Mouse (Mus musculus) cerebellum, adult 2 months (tissue): ENCODE results near the gene Tenm2. TPM values are rescaled to one million over a fixed set of nuclear protein-coding genes. Genes with fewer than 3 reads are reported as not detected.

Experiments used
- DNase-seq, 2 experiments: peaks; one replicate each; pipeline ENCODE4 v3.0.0; 2021
- H3K27ac ChIP-seq: fragments of 200-500 bp; 2 replicates; pipeline ENCODE4 v1.5.1; 2012; ENCODE audit warnings: low read length, control low read depth, inconsistent platforms; ENCODE audit not compliant: insufficient read depth
- H3K27me3 ChIP-seq: fragments of 200-500 bp; 2 replicates; pipeline ENCODE4 v1.6.1; 2012; ENCODE audit warnings: inconsistent platforms, mild to moderate bottlenecking, low read length, moderate library complexity; ENCODE audit not compliant: control insufficient read depth, insufficient read depth
- H3K4me1 ChIP-seq: fragments of 200-500 bp; 2 replicates; pipeline ENCODE4 v1.6.1; 2011; ENCODE audit warnings: low read length; ENCODE audit not compliant: control insufficient read depth, insufficient read depth
- H3K4me3 ChIP-seq: fragments of 200-500 bp; replicated peaks from 2 replicates; pipeline ENCODE3; 2011; ENCODE audit warnings: mild to moderate bottlenecking, low read depth, low read length, control low read depth; ENCODE audit not compliant: insufficient read depth
- CTCF ChIP-seq: fragments of 200-500 bp; IDR thresholded peaks from 2 replicates; pipeline ENCODE4 v1.5.1; 2011; ENCODE audit warnings: low read depth, mild to moderate bottlenecking, control low read depth, low read length, moderate library complexity, borderline replicate concordance; ENCODE audit not compliant: insufficient read depth
- POLR2A ChIP-seq: fragments of 200-500 bp; IDR thresholded peaks from 2 replicates; pipeline ENCODE4 v1.6.1; 2011; ENCODE audit warnings: low read length, control low read depth, borderline replicate concordance; ENCODE audit not compliant: insufficient read depth
- WGBS: fragments of 180-500 bp; shearing (Covaris S2); methylation state at CpG from one replicate; pipeline ENCODE4 v1.1.7; 2018; 5-methylcytosine and 5-hydroxymethylcytosine counted together
- polyA plus RNA-seq: library from polyadenylated mRNA; depleted of rRNA; stranded (reverse); fragments of >200 nt; gene quantifications from 2 replicates; pipeline ENCODE4 v1.2.3, GENCODE M21; 2012

The Tenm2 gene
- polyA plus RNA-seq, 1 experiment, result 9.1 TPM

DNA sequence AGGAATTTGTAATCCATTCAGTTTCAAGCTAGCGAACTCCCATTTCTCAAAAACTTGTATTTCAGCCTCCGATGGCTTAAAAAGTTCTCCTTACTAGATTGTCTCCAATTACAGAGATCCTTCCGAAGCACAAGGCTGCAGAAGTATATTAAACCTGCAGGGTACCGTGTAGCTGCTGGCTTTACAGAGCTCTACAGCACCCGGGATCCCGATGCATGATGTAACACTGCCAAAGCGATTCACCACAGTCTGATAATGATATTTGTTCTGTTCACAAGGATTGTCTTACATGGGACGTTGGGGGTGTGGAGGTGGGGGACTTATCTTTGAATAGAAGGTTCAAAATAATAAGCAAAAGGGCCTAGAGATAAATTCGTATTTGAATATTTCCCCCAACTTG, 564.6 kb downstream of the Tenm2 start:
- TF ChIP-seq POLR2A, result no peak
- TF ChIP-seq CTCF, result no peak
- no peak for DNase-seq
- H3K27ac ChIP-seq, result no peak overlapping the region
- no peak overlapping the region for H3K4me3 ChIP-seq
- WGBS, result 92% methylated on average over 9 of the region's 9 CpGs
- H3K27me3 ChIP-seq, result no peaks in the 10 kb centered on the region
- no peaks in the 10 kb centered on the region for H3K4me1 ChIP-seq

DNA sequence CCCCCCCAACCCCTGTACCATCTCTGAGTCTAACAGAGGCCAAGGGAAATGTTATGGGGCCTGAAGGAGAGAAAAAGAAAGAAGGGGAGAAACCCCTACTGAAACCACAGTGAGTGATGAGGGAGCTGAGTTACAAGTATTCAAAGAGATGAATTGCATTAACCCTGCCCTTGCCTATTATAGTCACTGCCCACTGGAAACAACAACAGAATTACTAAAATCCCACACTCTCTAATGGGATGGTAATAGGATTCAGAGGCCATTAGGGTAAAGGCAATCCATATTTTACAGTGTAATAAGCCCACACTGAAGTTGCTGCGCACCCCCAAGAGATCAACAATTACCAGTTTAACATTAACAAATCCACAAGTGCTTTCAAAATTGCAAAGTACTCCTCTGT, 571.7 kb downstream of the Tenm2 start:
- DNase-seq, result no peak
- WGBS, result 94% methylated on average over 1 of the region's 1 CpGs
- Histone ChIP-seq H3K4me3 (no peak overlapping the region), H3K27ac (no peak overlapping the region), H3K4me1 (no peaks in the 10 kb centered on the region), H3K27me3 (no peaks in the 10 kb centered on the region)
- TF ChIP-seq POLR2A (no peak), CTCF (no peak)

DNA sequence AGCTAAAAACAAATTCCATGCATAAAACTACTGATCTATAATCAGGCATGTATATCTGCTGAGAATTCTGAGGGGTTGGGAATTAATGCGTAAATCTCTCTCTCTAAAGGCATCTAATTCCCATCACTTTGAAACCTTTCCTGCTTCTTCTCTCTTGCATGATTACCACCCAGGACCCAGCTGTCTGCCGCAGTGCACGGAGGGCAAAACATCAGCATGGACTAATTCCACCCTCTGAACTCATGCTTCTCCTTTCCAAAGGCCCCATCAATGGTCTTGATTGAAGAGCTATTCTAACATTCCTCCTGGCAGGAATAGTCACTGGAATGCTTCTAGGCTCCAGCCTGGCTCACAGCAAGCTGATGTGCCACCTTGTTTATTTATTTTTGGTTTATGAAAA, 572.2 kb downstream of the Tenm2 start:
- no peak overlapping the region for H3K27ac ChIP-seq
- TF ChIP-seq CTCF (no peak), POLR2A (no peak)
- 90% methylated on average over 3 of the region's 3 CpGs for WGBS
- no peaks in the 10 kb centered on the region for H3K27me3 ChIP-seq
- no peak for DNase-seq
- no peak overlapping the region for H3K4me3 ChIP-seq
- H3K4me1 ChIP-seq, result no peaks in the 10 kb centered on the region

DNA sequence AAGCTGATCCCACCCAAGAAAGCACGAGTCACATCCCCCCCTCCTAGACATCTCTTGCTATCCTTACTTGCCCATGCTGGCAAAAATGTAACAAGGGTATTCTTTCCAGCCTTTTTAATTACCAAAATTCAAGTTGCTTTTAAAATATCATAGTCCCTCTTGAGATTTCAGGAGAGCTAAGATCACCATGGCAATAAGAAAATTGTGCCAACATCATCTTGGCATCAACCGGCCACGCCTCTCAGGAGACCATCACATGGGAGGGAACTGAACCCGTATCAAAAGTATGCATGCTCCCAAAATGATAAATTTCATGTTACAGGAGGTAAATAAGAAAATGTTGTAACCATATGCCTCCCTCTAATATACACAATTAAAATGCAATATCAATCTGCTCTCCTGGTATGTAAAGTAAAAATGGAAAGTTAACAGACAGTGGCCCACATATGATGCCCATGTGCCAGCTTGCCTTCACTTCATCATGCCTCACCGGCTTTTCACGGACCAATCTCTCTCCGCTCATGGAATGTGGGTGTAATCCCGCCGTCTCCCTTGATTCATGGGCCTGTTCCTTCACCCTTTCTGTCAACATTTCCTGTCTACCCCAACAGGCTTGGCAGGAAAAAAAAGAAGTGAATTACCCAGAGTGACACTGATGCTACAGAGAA, 582.0 kb downstream of the Tenm2 start:
- H3K4me3 ChIP-seq, result no peak overlapping the region
- TF ChIP-seq CTCF (no peak), POLR2A (no peak)
- H3K4me1 ChIP-seq, result no peaks in the 10 kb centered on the region
- H3K27ac ChIP-seq, result no peak overlapping the region
- 59% methylated on average over 9 of the region's 9 CpGs for WGBS
- no peaks in the 10 kb centered on the region for H3K27me3 ChIP-seq
- no peak for DNase-seq

DNA sequence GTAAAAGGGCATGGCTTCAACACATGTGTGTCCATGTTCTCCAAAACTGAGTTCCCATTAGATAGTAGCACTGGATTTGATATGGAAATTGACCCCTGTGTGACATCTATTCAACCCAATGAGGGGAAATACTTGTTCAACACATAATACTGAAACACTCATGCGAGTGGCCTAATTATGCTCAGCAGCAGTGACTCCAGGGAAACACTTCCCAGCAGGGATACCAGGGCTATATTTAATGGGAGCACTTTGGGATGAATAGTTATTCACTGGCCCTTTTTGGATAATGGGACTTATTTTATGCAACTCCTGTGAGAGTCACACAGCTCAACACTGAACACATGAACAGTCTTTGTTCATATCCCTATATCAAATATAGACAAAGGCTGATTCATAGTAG, 588.6 kb downstream of the Tenm2 start:
- 84% methylated on average over 1 of the region's 1 CpGs for WGBS
- DNase-seq, result no peak
- H3K27ac ChIP-seq, result no peak overlapping the region
- H3K4me1 ChIP-seq, result no peaks in the 10 kb centered on the region
- no peak for TF ChIP-seq CTCF
- no peak for TF ChIP-seq POLR2A
- H3K27me3 ChIP-seq, result no peaks in the 10 kb centered on the region
- no peak overlapping the region for H3K4me3 ChIP-seq

DNA sequence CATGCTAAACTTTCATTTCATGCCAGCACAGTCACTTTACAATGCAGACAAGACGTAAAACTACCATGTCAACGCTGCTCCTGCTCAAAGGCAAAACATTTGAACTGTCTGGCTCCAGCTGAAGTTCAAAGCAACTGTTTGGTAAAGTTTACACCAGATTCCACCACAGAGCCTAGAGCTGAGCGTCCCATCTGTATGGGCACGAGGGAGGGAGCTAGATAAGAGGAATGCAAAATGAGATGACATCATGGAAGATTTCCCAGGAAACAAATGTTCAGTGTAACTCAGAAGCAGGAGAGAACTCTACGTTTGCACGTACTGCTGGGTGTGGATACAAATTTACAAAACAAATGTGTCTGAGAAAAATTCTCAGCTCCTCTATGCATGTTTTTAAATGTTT, 600.7 kb downstream of the Tenm2 start:
- no peaks in the 10 kb centered on the region for H3K4me1 ChIP-seq
- H3K4me3 ChIP-seq, result no peak overlapping the region
- H3K27ac ChIP-seq, result no peak overlapping the region
- TF ChIP-seq POLR2A, result no peak
- TF ChIP-seq CTCF, result no peak
- WGBS, result 63% methylated on average over 6 of the region's 6 CpGs
- DNase-seq, result no peak
- no peaks in the 10 kb centered on the region; the same call in 1 of the 2 replicates for H3K27me3 ChIP-seq

DNA sequence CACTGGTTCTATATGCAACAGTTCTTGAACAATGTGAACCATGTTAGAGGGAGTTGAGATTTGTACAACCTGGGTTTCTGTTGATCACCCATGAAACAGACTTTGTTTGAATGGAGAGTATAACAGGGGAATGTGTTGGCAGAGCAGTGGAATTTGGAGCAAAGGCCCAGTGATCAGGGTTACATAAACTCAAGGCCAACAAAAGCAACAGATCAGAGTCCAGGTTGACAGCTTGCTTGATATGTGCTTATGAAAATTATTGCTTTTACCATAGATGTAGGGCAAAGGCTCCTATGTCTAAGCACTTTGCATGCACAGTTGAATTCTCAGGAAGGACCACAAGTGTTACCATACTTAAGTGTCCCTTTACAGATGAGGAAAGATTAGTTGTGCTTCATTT, 603.6 kb downstream of the Tenm2 start:
- TF ChIP-seq POLR2A, result no peak
- no peak for TF ChIP-seq CTCF
- no peak for DNase-seq
- no peaks in the 10 kb centered on the region; the same call in 1 of the 2 replicates for H3K27me3 ChIP-seq
- no peak overlapping the region for H3K4me3 ChIP-seq
- no peaks in the 10 kb centered on the region for H3K4me1 ChIP-seq
- no peak overlapping the region for H3K27ac ChIP-seq

DNA sequence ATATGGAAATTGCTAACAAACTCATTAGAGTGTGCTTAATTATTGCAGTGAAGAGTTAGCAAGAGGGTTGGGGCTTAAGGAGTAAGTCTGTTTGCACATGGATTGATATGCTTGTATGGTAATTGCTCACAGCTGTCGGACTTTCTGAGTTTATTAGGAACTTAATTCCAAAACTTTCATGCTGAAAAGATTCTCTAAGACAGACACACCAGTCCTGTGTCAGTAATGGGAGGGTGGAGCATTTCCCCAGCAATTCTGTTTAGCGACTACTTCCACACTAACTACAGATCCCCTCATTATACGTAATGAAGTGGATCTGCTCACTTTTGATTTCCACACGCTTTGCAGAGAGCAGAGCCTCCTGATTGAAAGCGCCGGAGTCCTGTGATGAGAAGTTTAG, 622.0 kb downstream of the Tenm2 start:
- H3K27ac ChIP-seq, result no peak overlapping the region
- TF ChIP-seq POLR2A (no peak), CTCF (no peak)
- H3K4me3 ChIP-seq, result no peak overlapping the region
- H3K27me3 ChIP-seq, result no peaks in the 10 kb centered on the region
- no peak for DNase-seq
- H3K4me1 ChIP-seq, result no peaks in the 10 kb centered on the region
- WGBS, result 85% methylated on average over 6 of the region's 6 CpGs

DNA sequence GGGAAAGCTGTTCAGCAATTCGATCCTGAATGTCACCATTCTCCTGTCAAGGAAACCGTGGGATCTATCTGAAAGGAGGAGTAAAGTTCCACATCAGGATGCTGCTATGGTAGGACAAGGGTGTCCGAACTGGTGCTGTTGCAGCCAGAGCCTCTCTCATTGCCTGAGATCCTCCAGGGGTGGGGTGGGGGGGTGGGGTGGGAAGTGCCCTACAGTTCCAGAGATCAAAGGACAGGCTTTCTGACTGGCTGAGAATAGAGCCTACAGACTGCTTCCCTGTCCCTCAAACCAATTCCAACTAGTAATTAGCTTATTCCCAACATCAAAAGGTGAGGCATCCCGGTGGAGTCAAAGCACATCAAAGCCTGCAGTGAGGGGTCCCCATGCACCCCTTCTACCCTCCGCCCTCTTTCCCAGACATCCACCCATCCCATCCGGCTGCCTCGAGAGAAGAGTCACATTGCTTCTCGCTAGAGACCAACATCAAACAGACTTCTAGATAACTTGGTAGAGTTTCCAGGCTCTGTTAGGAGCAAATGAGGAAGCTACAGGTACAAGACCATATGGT, 630.9 kb downstream of the Tenm2 start:
- Histone ChIP-seq H3K4me3 (no peak overlapping the region), H3K27me3 (no peaks in the 10 kb centered on the region), H3K27ac (no peak overlapping the region), H3K4me1 (no peaks in the 10 kb centered on the region)
- TF ChIP-seq CTCF (no peak), POLR2A (no peak)
- 68% methylated on average over 8 of the region's 8 CpGs for WGBS
- DNase-seq, result no peak
